Mouse (Mus musculus): ENCODE data around the gene Irf2.

Irf2 gene

GRCm38 (mm10) chr8:46757613-46758012 is 18.1 kb downstream of the Irf2 start:
- no peak for DNase-seq (ENCODE audit: low spot score)

- DNase-seq (ENCODE audit: low spot score), result no peak
These were observed 18.6 kb downstream of the Irf2 start for GRCm38 (mm10) chr8:46758131-46758530.

- no peak for DNase-seq (ENCODE audit: low spot score)
These were observed 19.1 kb downstream of the Irf2 start for GRCm38 (mm10) chr8:46758676-46759075.

- no peak for DNase-seq (ENCODE audit: low spot score)
These were observed 20.0 kb downstream of the Irf2 start for GRCm38 (mm10) chr8:46759562-46759961.

- no peak for DNase-seq (ENCODE audit: low spot score)
These were observed 21.2 kb downstream of the Irf2 start for GRCm38 (mm10) chr8:46760701-46761100.

GRCm38 (mm10) chr8:46761454-46761853 is 21.9 kb downstream of the Irf2 start:
- no peak for DNase-seq (ENCODE audit: low spot score)

GRCm38 (mm10) chr8:46769408-46770180 is 30.1 kb downstream of the Irf2 start:
- DNase-seq (ENCODE audit: low spot score), result no peak

GRCm38 (mm10) chr8:46770905-46771516 is 31.5 kb downstream of the Irf2 start:
- no peak for DNase-seq (ENCODE audit: low spot score)

GRCm38 (mm10) chr8:46772801-46773200 is 33.3 kb downstream of the Irf2 start:
- no peak for DNase-seq (ENCODE audit: low spot score)

- DNase-seq (ENCODE audit: low spot score), result no peak
These were observed 38.4 kb downstream of the Irf2 start for GRCm38 (mm10) chr8:46777760-46778460.

GRCm38 (mm10) chr8:46781067-46781657 is 41.6 kb downstream of the Irf2 start:
- DNase-seq (ENCODE audit: low spot score), result no peak

GRCm38 (mm10) chr8:46782254-46782653 is 42.7 kb downstream of the Irf2 start:
- DNase-seq (ENCODE audit: low spot score), result no peak

- DNase-seq (ENCODE audit: low spot score), result no peak
These were observed 45.5 kb downstream of the Irf2 start for GRCm38 (mm10) chr8:46785070-46785469.

- no peak for DNase-seq (ENCODE audit: low spot score)
These were observed 46.4 kb downstream of the Irf2 start for GRCm38 (mm10) chr8:46785926-46786325.

- no peak for DNase-seq (ENCODE audit: low spot score)
These were observed 49.8 kb downstream of the Irf2 start for GRCm38 (mm10) chr8:46789091-46789881.

GRCm38 (mm10) chr8:46791664-46792371 is 52.3 kb downstream of the Irf2 start:
- no peak for DNase-seq (ENCODE audit: low spot score)

- DNase-seq (ENCODE audit: low spot score), result no peak
These were observed 53.1 kb downstream of the Irf2 start for GRCm38 (mm10) chr8:46792653-46793052.

- DNase-seq (ENCODE audit: low spot score), result no peak
These were observed 53.7 kb downstream of the Irf2 start for GRCm38 (mm10) chr8:46793248-46793647.

GRCm38 (mm10) chr8:46794317-46794716 is 54.8 kb downstream of the Irf2 start:
- no peak for DNase-seq (ENCODE audit: low spot score)

GRCm38 (mm10) chr8:46799212-46799611 is 59.7 kb downstream of the Irf2 start:
- DNase-seq (ENCODE audit: low spot score), result no peak

- DNase-seq (ENCODE audit: low spot score), result no peak
These were observed 60.2 kb downstream of the Irf2 start for GRCm38 (mm10) chr8:46799706-46800105.
